Mouse (Mus musculus): ENCODE measurements at regions not wholly inside any gene's neighbourhood (a gene's known extent, or its start where the extent isn't known, plus 50 kb on each side); places are given as distances from the start of the nearest gene placed in this dataset.

- TF ChIP-seq CTCF (IDR thresholded peaks at IDR 0.05; ENCODE audit: low read depth, low read length) (no peak), GATA2 (IDR thresholded peaks at IDR 0.05; ENCODE audit: borderline replicate concordance, low read depth, low read length) (no peak), POLR2AphosphoS5 (IDR thresholded peaks at IDR 0.05; ENCODE audit: insufficient replicate concordance, low read depth, low read length) (no peak), TAL1 (conservative IDR thresholded peaks at IDR 0.05; ENCODE audit: low read depth, low read length) (no peak)
Measured at GRCm38 (mm10) chr10:38114194-38114593, 707.4 kb downstream of the Rfpl4b start.

Data from G1E (cell line).